Mouse (Mus musculus): Measurements from ENCODE around the gene Vkorc1l1.
"Not testable (repeated sequence)": the region's sequence is repeated elsewhere in the genome, so short reads cannot be mapped to it uniquely, and the experiment has no call there.

DNA sequence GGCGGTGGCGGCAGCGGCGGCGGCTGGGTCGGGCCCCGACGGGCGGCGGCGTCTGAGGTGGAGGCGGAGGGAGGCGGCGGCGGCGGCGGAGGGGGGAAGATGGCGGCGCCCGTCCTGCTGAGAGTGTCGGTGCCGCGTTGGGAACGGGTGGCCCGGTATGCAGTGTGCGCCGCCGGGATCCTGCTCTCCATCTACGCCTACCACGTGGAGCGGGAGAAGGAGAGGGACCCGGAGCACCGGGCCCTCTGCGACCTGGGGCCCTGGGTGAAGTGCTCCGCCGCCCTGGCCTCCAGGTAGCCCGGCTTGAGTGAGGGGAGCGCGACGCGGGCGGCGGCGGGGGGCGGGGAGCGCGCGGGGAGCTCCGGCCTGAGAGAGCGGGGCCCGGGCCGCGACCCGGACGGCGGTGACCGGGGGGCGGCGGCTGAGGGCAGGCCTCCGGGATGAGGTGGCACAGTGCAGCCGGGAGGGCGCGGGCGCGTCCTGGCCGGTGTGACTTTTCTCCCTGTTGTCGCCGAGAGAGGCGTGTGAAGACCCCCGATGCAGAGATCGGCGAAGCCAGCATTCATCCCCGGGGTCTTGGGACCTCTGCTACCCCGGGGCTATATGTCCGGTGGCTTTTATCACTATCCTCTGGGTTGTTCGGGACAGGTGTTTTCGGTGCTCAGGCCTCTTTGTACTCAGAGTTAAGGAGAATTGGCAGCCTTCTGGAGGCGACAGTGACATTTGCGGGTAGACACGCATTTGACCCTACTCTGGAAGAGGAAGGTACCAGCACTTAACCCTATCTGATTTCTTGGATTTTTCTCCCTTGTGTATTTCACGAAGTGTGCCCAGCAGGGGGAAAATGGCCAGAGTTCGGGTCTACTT is 536 bp downstream of the Vkorc1l1 start:
- TF ChIP-seq POLR2A (IDR thresholded peaks at IDR 0.05; ENCODE audit: insufficient read depth, low read depth, low read length), result not testable (repeated sequence)
- 0 out of 2 replicates have a peak, but pooled peaks have one; percentile 2 for TF ChIP-seq CTCF (IDR thresholded peaks at IDR 0.05)
